29 mouse cellular contexts compared by ENCODE assay signal in genomic region chr5:91035341-91035740, GRCm38 (mm10). TPM values are rescaled to one million over a fixed set of nuclear protein-coding genes. Genes with fewer than 3 reads are reported as not detected.
DNase-seq lines count a peak whose midpoint lies in the region; ATAC-seq and TF ChIP-seq lines count a peak whose summit lies in the region.
"Had no signal": no experiment of that assay in that cellular context is flagged by ENCODE, and none has a peak within 500 bp of the region (broad histone marks: within the 10 kb centered on the region; RNA-seq: fewer than 3 reads in every experiment).

No protein-coding gene starts in this region.

- TF ChIP-seq CTCF in kidney, adult 2 months (conservative IDR thresholded peaks at IDR 0.05; ENCODE audit: insufficient read depth, insufficient read length, low read depth, low read length): no peak
- no peak for TF ChIP-seq CTCF in lung, embryonic 14.5 days (IDR thresholded peaks at IDR 0.05; ENCODE audit: low read depth)

- no peak for TF ChIP-seq POLR2A in kidney, adult 2 months (IDR thresholded peaks at IDR 0.05; ENCODE audit: low read depth, low read length)

- no peak overlapping the region for H3K27ac ChIP-seq in kidney, adult 2 months (ENCODE audit: insufficient read depth, low read depth, low read length)
- no peak overlapping the region for H3K27ac ChIP-seq in lung, embryonic 14.5 days (ENCODE audit: low read depth)
- H3K27ac ChIP-seq: forebrain, embryonic 10.5 days; heart, embryonic 13.5 days; hindbrain, embryonic 12.5 days; kidney, postnatal 0 days; midbrain, embryonic 12.5 days had no signal

- no peaks in the 10 kb centered on the region for H3K36me3 ChIP-seq in kidney, adult 2 months (ENCODE audit: control insufficient read depth, insufficient read depth, low read length)
- H3K36me3 ChIP-seq in lung, embryonic 14.5 days (ENCODE audit: insufficient read depth): no peaks in the 10 kb centered on the region
- H3K36me3 ChIP-seq: forebrain, embryonic 10.5 days; heart, embryonic 13.5 days; hindbrain, embryonic 12.5 days; midbrain, embryonic 12.5 days had no signal

- 49% methylated on average over 2 of the region's 2 CpGs for WGBS in kidney, adult 2 months
- 79% methylated on average over 2 of the region's 2 CpGs for WGBS in lung, embryonic 14.5 days

- no peak for ATAC-seq in lung, embryonic 14.5 days (ENCODE audit: insufficient read depth)
- peak; percentile 62 for ATAC-seq in megakaryocyte, adult 5-6 weeks (ENCODE audit: poor library complexity, severe bottlenecking)
- ATAC-seq: forebrain, embryonic 16.5 days had no signal

- H3K4me1 ChIP-seq in kidney, adult 2 months (ENCODE audit: control insufficient read depth, insufficient read depth, low read length): no peaks in the 10 kb centered on the region
- no peaks in the 10 kb centered on the region for H3K4me1 ChIP-seq in lung, embryonic 14.5 days (ENCODE audit: insufficient read depth)
- H3K4me1 ChIP-seq: forebrain, embryonic 10.5 days; hindbrain, embryonic 12.5 days; midbrain, embryonic 12.5 days had no signal

- H3K27me3 ChIP-seq in kidney, adult 2 months (replicated peaks; ENCODE audit: control insufficient read depth, insufficient read depth, low read length): no peaks in the 10 kb centered on the region
- no peaks in the 10 kb centered on the region for H3K27me3 ChIP-seq in lung, embryonic 14.5 days (ENCODE audit: insufficient read depth, low read length)
- H3K27me3 ChIP-seq: heart, embryonic 13.5 days; hindbrain, embryonic 12.5 days; midbrain, embryonic 12.5 days had no signal

- peak; percentile 19 for DNase-seq in kidney, postnatal 10 days
- DNase-seq in kidney, adult 2 months: no peak
- peak; percentile 83 for DNase-seq in R1 (ENCODE audit: low read depth, low spot score)
- DNase-seq in lung, embryonic 14.5 days: peak; percentile 30
- no peak for DNase-seq in gastrocnemius, adult 18-20 months (ENCODE audit: low spot score)
- no peak for DNase-seq in frontal cortex, postnatal 10 days (ENCODE audit: low spot score in 2 of 2)
- no peak for DNase-seq in left cerebral cortex, postnatal 36 days (ENCODE audit: low spot score in 2 of 2)
- DNase-seq: adrenal gland, postnatal 36 days; cerebellum, adult 9-10 months; heart, adult 11 months; heart, postnatal 14 days; kidney, adult 11 months; spleen, adult 18-20 months had no signal

- no peak overlapping the region for H3K4me3 ChIP-seq in kidney, adult 2 months (ENCODE audit: insufficient read depth, low read depth, low read length)
- no peak overlapping the region for H3K4me3 ChIP-seq in lung, embryonic 14.5 days (ENCODE audit: low read depth, low read length)
- H3K4me3 ChIP-seq: forebrain, embryonic 10.5 days; heart, embryonic 13.5 days; hindbrain, embryonic 12.5 days; midbrain, embryonic 12.5 days had no signal

- H3K4me2 ChIP-seq in lung, embryonic 14.5 days: no peak overlapping the region
- H3K4me2 ChIP-seq: heart, embryonic 13.5 days; hindbrain, embryonic 12.5 days; midbrain, embryonic 12.5 days had no signal

- no peak overlapping the region for H3K9ac ChIP-seq in lung, embryonic 14.5 days
- H3K9ac ChIP-seq: heart, embryonic 13.5 days; hindbrain, embryonic 12.5 days; midbrain, embryonic 12.5 days had no signal

- H3K9me3 ChIP-seq in lung, embryonic 14.5 days (ENCODE audit: low read depth, low read length): no peaks in the 10 kb centered on the region
- H3K9me3 ChIP-seq: forebrain, embryonic 10.5 days; heart, embryonic 13.5 days; hindbrain, embryonic 12.5 days; midbrain, embryonic 12.5 days had no signal

- intact Hi-C loops in left cerebral cortex, postnatal 36 days (cut with DNase I): no loop called here

RNA-seq across cellular contexts. Expression of gene Epgn, which starts 8.1 kb away (rescaled TPM):
- polyA plus RNA-seq in kidney, adult 2 months (2012; rRNA removed): not detected in 2 replicates
- 0.18 TPM in 1 of 2 replicates, not detected in the other for polyA plus RNA-seq in lung, embryonic 14.5 days (2014; fragmentation: Nextera tagmentation; extraction: Ambion mirVana)
- total RNA-seq in megakaryocyte, adult 5-6 weeks (2015): not detected in 2 replicates
- not detected in 2 replicates for total RNA-seq in megakaryocyte, adult 5-6 weeks (2017)
- under 1 TPM; 0.30 to 0.38 TPM for total RNA-seq in gastrocnemius, adult 18-20 months (2021)
- under 1 TPM in 1 of 2 experiments, not detected in 1; 0.23 TPM for total RNA-seq in left cerebral cortex, postnatal 36 days (2021)
- total RNA-seq: adrenal gland, postnatal 36 days; liver, adult 2 months; MEL; neutrophil, adult 5-6 weeks had no signal
- polyA plus RNA-seq: forebrain, embryonic 16.5 days; liver, adult 2 months; liver, embryonic 16.5 days had no signal

RNA-seq across cellular contexts. Expression of gene Ereg, which starts 39.1 kb away (rescaled TPM):
- 0.03 TPM in 1 of 2 replicates, not detected in the other for polyA plus RNA-seq in kidney, adult 2 months (2012; rRNA removed)
- 0.13 and 0.14 TPM in 2 replicates for polyA plus RNA-seq in lung, embryonic 14.5 days (2014; fragmentation: Nextera tagmentation; extraction: Ambion mirVana)
- total RNA-seq in megakaryocyte, adult 5-6 weeks (2015): not detected in 2 replicates
- total RNA-seq in megakaryocyte, adult 5-6 weeks (2017): not detected in 2 replicates
- not detected for total RNA-seq in gastrocnemius, adult 18-20 months (2021)
- total RNA-seq in left cerebral cortex, postnatal 36 days (2021): not detected
- total RNA-seq: adrenal gland, postnatal 36 days; gastrocnemius, adult 8-10 months; layer of hippocampus, adult 18-20 months; layer of hippocampus, postnatal 25 days; MEL had no signal
- polyA plus RNA-seq: forebrain, embryonic 16.5 days; hindbrain, embryonic 12.5 days; kidney, postnatal 0 days; limb, embryonic 11.5 days; midbrain, embryonic 12.5 days; testis, adult 2 months had no signal

Comparison
In these comparisons a context has a peak if more than half of its experiments do, and no peak if none do; other contexts are left out.
1. DNase-seq: peak in kidney, postnatal 10 days (single experiment), R1 (single experiment) and lung, embryonic 14.5 days (single experiment); none in kidney, adult 2 months (single experiment), gastrocnemius, adult 18-20 months (single experiment), frontal cortex, postnatal 10 days (0 of 2) and left cerebral cortex, postnatal 36 days (0 of 2).